Mouse (Mus musculus) left cerebral cortex, adult 2 months (tissue): ENCODE data around the gene Utrn. TPM values are rescaled to one million over a fixed set of nuclear protein-coding genes. Genes with fewer than 3 reads are reported as not detected.

Source experiments
- DNase-seq, 2 experiments: peaks; one replicate each; pipeline ENCODE4 v3.0.0; 2021 to 2022; ENCODE audit warnings: low spot score in 2 of 2, mixed read lengths in 1 of 2; ENCODE audit errors: extremely low spot score in 1 of 2
- H3K27ac ChIP-seq: fragments of 200-600 bp; 2 replicates; pipeline ENCODE4 v1.8.1; 2022
- H3K4me3 ChIP-seq: fragments of 200-600 bp; 2 replicates; pipeline ENCODE4 v1.8.1; 2022
- CTCF ChIP-seq: fragments of 200-600 bp; IDR thresholded peaks from 2 replicates; pipeline ENCODE4 v1.8.1; 2022; ENCODE audit warnings: antibody characterized with exemption, mild to moderate bottlenecking, moderate library complexity
- intact Hi-C: fragments of 180-260 bp; cut with DNase I; formaldehyde crosslinking; loops from one replicate; pipeline ENCODE4 v1.15.1; 2025
- total RNA-seq, 2 experiments: library from RNA; stranded (reverse); gene quantifications; 2 replicates each; pipeline ENCODE4 v1.2.3; 2021

Gene Utrn
- total RNA-seq, 2 experiments from 2014 or later = 65.4 to 69.3 TPM

GRCm38 (mm10) chr10:12827306-12827705 is 41.9 kb downstream of the Utrn start:
- intact Hi-C loops = no loop called here
- DNase-seq = no peak
- Histone ChIP-seq H3K4me3 (no peak overlapping the region), H3K27ac (no peak overlapping the region)
- TF ChIP-seq CTCF = no peak

- no peak for TF ChIP-seq CTCF
- Histone ChIP-seq H3K4me3 (no peak overlapping the region), H3K27ac (no peak overlapping the region)
- DNase-seq = no peak
- intact Hi-C loops = no loop called here
Observed at GRCm38 (mm10) chr10:12826760-12827281, 42.3 kb downstream of the Utrn start.

GRCm38 (mm10) chr10:12824386-12824785 is 44.8 kb downstream of the Utrn start:
- no peak for DNase-seq
- Histone ChIP-seq H3K4me3 (no peak overlapping the region), H3K27ac (no peak overlapping the region)
- intact Hi-C loops = no loop called here
- TF ChIP-seq CTCF = no peak

- no peak overlapping the region for H3K27ac ChIP-seq
- intact Hi-C loops = no loop called here
- no peak for DNase-seq
- no peak overlapping the region for H3K4me3 ChIP-seq
- no peak for TF ChIP-seq CTCF
Observed at GRCm38 (mm10) chr10:12823437-12824219, 45.5 kb downstream of the Utrn start.

GRCm38 (mm10) chr10:12820978-12821735 is 48.0 kb downstream of the Utrn start:
- peak; percentile 29 to 51 for DNase-seq
- Histone ChIP-seq H3K27ac (no peak overlapping the region), H3K4me3 (no peak overlapping the region)
- no peak; the same call in 1 of the 2 replicates for TF ChIP-seq CTCF
- intact Hi-C loops = no loop called here

- no peak overlapping the region for H3K27ac ChIP-seq
- DNase-seq = no peak
- TF ChIP-seq CTCF = no peak
- intact Hi-C loops = no loop called here
- H3K4me3 ChIP-seq = no peak overlapping the region
Observed at GRCm38 (mm10) chr10:12817409-12817808, 51.8 kb downstream of the Utrn start.

- no peak for DNase-seq
- Histone ChIP-seq H3K27ac (no peak overlapping the region; the same call in 1 of the 2 replicates), H3K4me3 (no peak overlapping the region)
- TF ChIP-seq CTCF = no peak
- intact Hi-C loops = no loop called here
Observed at GRCm38 (mm10) chr10:12816530-12816929, 52.6 kb downstream of the Utrn start.

GRCm38 (mm10) chr10:12814411-12814810 is 54.8 kb downstream of the Utrn start:
- no peak for TF ChIP-seq CTCF
- no peak overlapping the region for H3K4me3 ChIP-seq
- no peak for DNase-seq
- intact Hi-C loops = no loop called here
- H3K27ac ChIP-seq = no peak overlapping the region

- no peak for DNase-seq
- Histone ChIP-seq H3K27ac (0 out of 2 replicates have a peak overlapping the region, but pooled peaks have one; percentile 19), H3K4me3 (no peak overlapping the region)
- intact Hi-C loops = no loop called here
- TF ChIP-seq CTCF = no peak
Observed at GRCm38 (mm10) chr10:12813881-12814280, 55.3 kb downstream of the Utrn start.

GRCm38 (mm10) chr10:12813211-12813811 is 55.9 kb downstream of the Utrn start:
- TF ChIP-seq CTCF = no peak
- no peak for DNase-seq
- intact Hi-C loops = no loop called here
- H3K27ac ChIP-seq = peak overlapping the region; percentile 66; the same call in 1 of the 2 replicates
- peak overlapping the region; percentile 39 for H3K4me3 ChIP-seq

GRCm38 (mm10) chr10:12812680-12813079 is 56.5 kb downstream of the Utrn start:
- Histone ChIP-seq H3K27ac (no peak overlapping the region; the same call in 1 of the 2 replicates), H3K4me3 (peak overlapping the region; percentile 39)
- intact Hi-C loops = no loop called here
- DNase-seq = no peak
- TF ChIP-seq CTCF = no peak

GRCm38 (mm10) chr10:12810816-12811215 is 58.3 kb downstream of the Utrn start:
- TF ChIP-seq CTCF = no peak
- no peak for DNase-seq
- Histone ChIP-seq H3K27ac (no peak overlapping the region), H3K4me3 (no peak overlapping the region)
- intact Hi-C loops = no loop called here
